In genomic region chr7:46378123-46378522, GRCm38 (mm10) we compare ENCODE assay signal across 8 mouse cellular contexts. TPM values are rescaled to one million over a fixed set of nuclear protein-coding genes. Genes with fewer than 3 reads are reported as not detected.
DNase-seq lines count a peak whose midpoint lies in the region; ATAC-seq and TF ChIP-seq lines count a peak whose summit lies in the region.

No protein-coding gene starts in this region.

- H3K36me3 ChIP-seq in intestine, embryonic 14.5 days (ENCODE audit: control insufficient read depth, insufficient read depth, low read length), result no peaks in the 10 kb centered on the region
- no peaks in the 10 kb centered on the region for H3K36me3 ChIP-seq in intestine, embryonic 16.5 days (ENCODE audit: control insufficient read depth, insufficient read depth, low read length)
- no peaks in the 10 kb centered on the region for H3K36me3 ChIP-seq in E14TG2a.4 (ENCODE audit: insufficient read depth, low read length)
- H3K36me3 ChIP-seq in hindbrain, embryonic 14.5 days (replicated peaks; ENCODE audit: control insufficient read depth, insufficient read depth), result no peaks in the 10 kb centered on the region
- no peaks in the 10 kb centered on the region for H3K36me3 ChIP-seq in neural tube, embryonic 15.5 days

- 3% methylated on average over 22 of the region's 22 CpGs for WGBS in intestine, embryonic 14.5 days
- WGBS in intestine, embryonic 16.5 days, result 3% methylated on average over 22 of the region's 22 CpGs
- 3% methylated on average over 22 of the region's 22 CpGs for WGBS in hindbrain, embryonic 14.5 days
- 2% methylated on average over 22 of the region's 22 CpGs for WGBS in neural tube, embryonic 15.5 days

- H3K4me2 ChIP-seq in intestine, embryonic 14.5 days (ENCODE audit: low read length), result peak overlapping the region; percentile 27; the same call in 1 of the 2 replicates
- no peak overlapping the region for H3K4me2 ChIP-seq in intestine, embryonic 16.5 days (ENCODE audit: low read depth, low read length)
- H3K4me2 ChIP-seq in hindbrain, embryonic 14.5 days (replicated peaks), result peak overlapping the region; percentile 32
- H3K4me2 ChIP-seq in neural tube, embryonic 15.5 days, result peak overlapping the region; percentile 48

- no peak overlapping the region for H3K27ac ChIP-seq in intestine, embryonic 14.5 days (ENCODE audit: low read depth)
- no peak overlapping the region for H3K27ac ChIP-seq in intestine, embryonic 16.5 days (ENCODE audit: low read length)
- H3K27ac ChIP-seq in hindbrain, embryonic 14.5 days, result no peak overlapping the region
- H3K27ac ChIP-seq in neural tube, embryonic 15.5 days (replicated peaks), result no peak overlapping the region

- intact Hi-C loops in gastrocnemius, postnatal 36 days (cut with DNase I), result loop anchor here (1.0 to 10.0 kb wide), 2 partner anchors 98 to 263 kb away; no protein-coding TSS in a partner anchor

- H3K4me3 ChIP-seq in intestine, embryonic 14.5 days (ENCODE audit: low read depth, low read length), result no peak overlapping the region
- no peak overlapping the region for H3K4me3 ChIP-seq in intestine, embryonic 16.5 days (ENCODE audit: low read length)
- H3K4me3 ChIP-seq in E14TG2a.4 (replicated peaks; ENCODE audit: low read length), result peak overlapping the region; percentile 41; the same call in 1 of the 2 replicates
- H3K4me3 ChIP-seq in hindbrain, embryonic 14.5 days (replicated peaks; ENCODE audit: low read length), result peak overlapping the region; percentile 15; the same call in 1 of the 2 replicates
- H3K4me3 ChIP-seq in neural tube, embryonic 15.5 days (replicated peaks), result peak overlapping the region; percentile 21; the same call in 1 of the 2 replicates

- H3K9me3 ChIP-seq in intestine, embryonic 14.5 days (ENCODE audit: control insufficient read depth, low read length), result no peaks in the 10 kb centered on the region
- H3K9me3 ChIP-seq in intestine, embryonic 16.5 days (ENCODE audit: control insufficient read depth, low read length), result no peaks in the 10 kb centered on the region
- H3K9me3 ChIP-seq in E14TG2a.4 (ENCODE audit: low read length), result no peaks in the 10 kb centered on the region
- no peaks in the 10 kb centered on the region for H3K9me3 ChIP-seq in hindbrain, embryonic 14.5 days (ENCODE audit: control insufficient read depth, low read length)
- H3K9me3 ChIP-seq in neural tube, embryonic 15.5 days (replicated peaks), result no peaks in the 10 kb centered on the region

- 0 out of 2 replicates have a peak, but pooled peaks cover 5% of the 10 kb centered on the region for H3K4me1 ChIP-seq in intestine, embryonic 14.5 days (replicated peaks; ENCODE audit: control insufficient read depth, insufficient read depth, low read length)
- no peaks in the 10 kb centered on the region for H3K4me1 ChIP-seq in intestine, embryonic 16.5 days (ENCODE audit: control insufficient read depth, insufficient read depth, low read length)
- peaks cover 23% of the 10 kb centered on the region for H3K4me1 ChIP-seq in E14TG2a.4 (replicated peaks; ENCODE audit: low read depth, low read length)
- H3K4me1 ChIP-seq in hindbrain, embryonic 14.5 days (replicated peaks; ENCODE audit: control insufficient read depth, insufficient read depth, low read length), result peaks cover 4% of the 10 kb centered on the region; the same call in 1 of the 2 replicates
- peaks cover 24% of the 10 kb centered on the region for H3K4me1 ChIP-seq in neural tube, embryonic 15.5 days

- no peak overlapping the region for H3K9ac ChIP-seq in intestine, embryonic 14.5 days (ENCODE audit: low read length)
- H3K9ac ChIP-seq in intestine, embryonic 16.5 days (ENCODE audit: low read depth, low read length), result no peak overlapping the region
- H3K9ac ChIP-seq in hindbrain, embryonic 14.5 days, result no peak overlapping the region
- no peak overlapping the region for H3K9ac ChIP-seq in neural tube, embryonic 15.5 days (replicated peaks)

- no peak for ATAC-seq in intestine, embryonic 14.5 days (replicated peaks; ENCODE audit: low FRiP score, low TSS enrichment, low read depth)
- ATAC-seq in intestine, embryonic 16.5 days, result no peak
- ATAC-seq in hindbrain, embryonic 14.5 days (ENCODE audit: low FRiP score), result no peak
- peak; percentile 13; the same call in 1 of the 2 replicates for ATAC-seq in neural tube, embryonic 15.5 days (ENCODE audit: low FRiP score)

- peak; percentile 61 for DNase-seq in intestine, embryonic 14.5 days (ENCODE audit: low spot score)
- DNase-seq in cerebellum, postnatal 36 days, result peak; percentile 54 to 55
- DNase-seq in hindbrain, embryonic 14.5 days (ENCODE audit: low spot score), result no peak
- DNase-seq in ovary, postnatal 36 days (ENCODE audit: low spot score), result no peak
- DNase-seq in gastrocnemius, postnatal 36 days, result no peak

- peak; percentile 24 for TF ChIP-seq CTCF in E14TG2a.4 (conservative IDR thresholded peaks at IDR 0.05; ENCODE audit: low read length)

- peaks cover 61% of the 10 kb centered on the region for H3K27me3 ChIP-seq in intestine, embryonic 14.5 days (replicated peaks; ENCODE audit: control insufficient read depth, insufficient read depth, low read length)
- H3K27me3 ChIP-seq in intestine, embryonic 16.5 days (replicated peaks; ENCODE audit: control insufficient read depth, insufficient read depth, low read length), result peaks cover 47% of the 10 kb centered on the region
- H3K27me3 ChIP-seq in E14TG2a.4 (ENCODE audit: insufficient read depth, low read length), result peaks cover 58% of the 10 kb centered on the region
- peaks cover 65% of the 10 kb centered on the region for H3K27me3 ChIP-seq in hindbrain, embryonic 14.5 days (ENCODE audit: control insufficient read depth, insufficient read depth, low read length)
- peaks cover 67% of the 10 kb centered on the region for H3K27me3 ChIP-seq in neural tube, embryonic 15.5 days (replicated peaks)

RNA-seq across cellular contexts. Expression of gene Myod1, which starts 1.8 kb away (rescaled TPM):
- polyA plus RNA-seq in intestine, embryonic 14.5 days (2014; fragmentation: Nextera tagmentation; extraction: Ambion mirVana), result not detected in 2 replicates
- 0.07 and 0.12 TPM in 2 replicates for polyA plus RNA-seq in intestine, embryonic 16.5 days (2015; fragmentation: Nextera tagmentation; extraction: Ambion mirVana)
- polyA plus RNA-seq in hindbrain, embryonic 14.5 days (2014; fragmentation: Nextera tagmentation; extraction: Ambion mirVana), result 0.10 and 0.11 TPM in 2 replicates
- 2.2 and 2.3 TPM in 2 replicates for polyA plus RNA-seq in neural tube, embryonic 15.5 days (2015; fragmentation: Nextera tagmentation; extraction: Ambion mirVana)
- total RNA-seq in gastrocnemius, postnatal 36 days (2021), result 10 to 100 TPM; 12.6 to 19.8 TPM

RNA-seq across cellular contexts. Expression of gene Kcnc1, which starts 18.2 kb away (rescaled TPM):
- 0.35 and 0.98 TPM in 2 replicates for polyA plus RNA-seq in intestine, embryonic 14.5 days (2014; fragmentation: Nextera tagmentation; extraction: Ambion mirVana)
- 0.27 and 0.50 TPM in 2 replicates for polyA plus RNA-seq in intestine, embryonic 16.5 days (2015; fragmentation: Nextera tagmentation; extraction: Ambion mirVana)
- 16.6 and 20.8 TPM in 2 replicates for polyA plus RNA-seq in hindbrain, embryonic 14.5 days (2014; fragmentation: Nextera tagmentation; extraction: Ambion mirVana)
- 16.8 and 19.4 TPM in 2 replicates for polyA plus RNA-seq in neural tube, embryonic 15.5 days (2015; fragmentation: Nextera tagmentation; extraction: Ambion mirVana)
- total RNA-seq in gastrocnemius, postnatal 36 days (2021), result 10 to 100 TPM; 51.6 to 54.2 TPM

Comparison
In these comparisons a context has a peak if more than half of its experiments do, and no peak if none do; other contexts are left out.
1. DNase-seq: peak in intestine, embryonic 14.5 days (single experiment) and cerebellum, postnatal 36 days (2 of 2); none in hindbrain, embryonic 14.5 days (single experiment), ovary, postnatal 36 days (single experiment) and gastrocnemius, postnatal 36 days (0 of 2).
2. H3K4me3 ChIP-seq: peak in E14TG2a.4 (single experiment), hindbrain, embryonic 14.5 days (single experiment) and neural tube, embryonic 15.5 days (single experiment); none in intestine, embryonic 14.5 days (single experiment) and intestine, embryonic 16.5 days (single experiment).